Mouse (Mus musculus) liver, adult 2 months (tissue): ENCODE measurements around the gene Wdr70.

Source experiments
- CTCF ChIP-seq: fragments of 200-500 bp; IDR thresholded peaks from 2 replicates; pipeline ENCODE4 v1.5.1; 2011; ENCODE audit warnings: low read depth, low read length, control low read depth
- POLR2A ChIP-seq: fragments of 200-500 bp; IDR thresholded peaks from 2 replicates; pipeline ENCODE4 v1.6.1; 2011; ENCODE audit warnings: low read length, control low read depth; ENCODE audit not compliant: insufficient read depth; ENCODE audit errors: extremely low read depth

- no peak for TF ChIP-seq CTCF
- no peak for TF ChIP-seq POLR2A
Observed at GRCm38 (mm10) chr15:7879956-7880355, 219.1 kb downstream of the Wdr70 start.
